ENCODE assay signal across 8 mouse cellular contexts in the genomic region with DNA sequence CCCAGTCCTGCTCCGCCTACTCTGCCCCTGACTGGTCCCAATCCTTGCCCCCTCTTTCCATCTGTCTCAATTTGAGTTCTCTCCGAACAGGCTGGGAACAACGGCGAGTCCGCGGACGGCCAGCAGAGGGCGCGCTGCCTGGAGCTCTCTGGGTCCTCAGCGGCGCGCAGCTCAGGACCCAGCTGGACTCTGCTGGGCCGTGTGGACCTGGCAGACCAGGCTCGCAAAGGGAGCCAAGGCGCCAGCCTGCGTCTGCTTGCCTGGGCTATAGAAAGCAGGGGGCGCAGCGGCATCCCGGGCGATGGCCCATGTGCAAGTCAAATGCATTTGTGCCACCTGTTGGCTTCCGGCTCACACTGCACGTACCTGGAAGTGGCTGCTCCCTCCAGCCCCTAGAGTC.
DNase-seq lines count a peak whose midpoint lies in the region; ATAC-seq and TF ChIP-seq lines count a peak whose summit lies in the region.

No protein-coding gene starts in this region.

- H3K4me2 ChIP-seq in hindbrain, embryonic 15.5 days: peak overlapping the region; percentile 66

- peak overlapping the region; percentile 39 for H3K9ac ChIP-seq in hindbrain, embryonic 15.5 days

- ATAC-seq in hindbrain, embryonic 15.5 days (ENCODE audit: low FRiP score, low read depth): peak; percentile 98

- H3K4me3 ChIP-seq in gastrocnemius, adult 2 months: peak overlapping the region; percentile 57
- H3K4me3 ChIP-seq in hindbrain, embryonic 15.5 days: peak overlapping the region; percentile 34

- whole genome bisulfite sequencing in hindbrain, embryonic 15.5 days: 0% methylated on average over 22 of the region's 22 CpGs

- H3K36me3 ChIP-seq in hindbrain, embryonic 15.5 days: no peaks in the 10 kb centered on the region

- H3K9me3 ChIP-seq in hindbrain, embryonic 15.5 days: no peaks in the 10 kb centered on the region

- peak; percentile 91 for TF ChIP-seq CTCF in gastrocnemius, adult 2 months (IDR thresholded peaks at IDR 0.05)

- intact Hi-C loops in gastrocnemius, adult 2 months (cut with DNase I): loop anchor here (1.0 to 2.0 kb wide), 2 partner anchors 191 to 245 kb away; no protein-coding TSS in a partner anchor

- no peak overlapping the region for H3K27ac ChIP-seq in gastrocnemius, adult 2 months
- no peak overlapping the region for H3K27ac ChIP-seq in hindbrain, embryonic 15.5 days (replicated peaks)

- 0 out of 2 replicates have a peak, but pooled peaks cover 6% of the 10 kb centered on the region for H3K27me3 ChIP-seq in hindbrain, embryonic 15.5 days

- peak; percentile 64 for DNase-seq in WW6 (ENCODE audit: low read depth, low spot score)
- peak; percentile 87 to 93 for DNase-seq in cerebellum, postnatal 4 days (ENCODE audit: low spot score in 2 of 2)
- DNase-seq in gastrocnemius, adult 2 months: peak; percentile 85
- peak; percentile 72 to 76 for DNase-seq in layer of hippocampus, postnatal 36 days
- peak; percentile 61 for DNase-seq in lung, postnatal 25 days (ENCODE audit: low spot score)
- DNase-seq in right cerebral cortex, adult 2 months (ENCODE audit: low spot score in 2 of 2): peak; percentile 77 to 79
- DNase-seq in urinary bladder, postnatal 4 days (ENCODE audit: low spot score in 2 of 2): peak; percentile 78

- H3K4me1 ChIP-seq in hindbrain, embryonic 15.5 days (replicated peaks): peaks cover 8% of the 10 kb centered on the region
